Mouse (Mus musculus) thymus, adult 2 months (tissue): ENCODE data around the gene Ccdc71. TPM values are rescaled to one million over a fixed set of nuclear protein-coding genes. Genes with fewer than 3 reads are reported as not detected.

Source experiments
- DNase-seq: peaks from one replicate; pipeline ENCODE4 v3.0.0; 2021
- H3K27ac ChIP-seq: fragments of 200-500 bp; 2 replicates; pipeline ENCODE4 v1.5.1; 2012; ENCODE audit warnings: low read length, control low read depth; ENCODE audit not compliant: control insufficient read depth, insufficient read depth
- H3K27me3 ChIP-seq: fragments of 200-500 bp; 2 replicates; pipeline ENCODE4 v1.6.1; 2012; ENCODE audit warnings: mild to moderate bottlenecking, low read length, moderate library complexity, mixed read lengths; ENCODE audit not compliant: control insufficient read depth, insufficient read depth
- H3K36me3 ChIP-seq: fragments of 200-500 bp; 2 replicates; pipeline ENCODE4 v1.6.1; 2012; ENCODE audit warnings: mild to moderate bottlenecking, low read length, moderate library complexity; ENCODE audit not compliant: control insufficient read depth, insufficient read depth
- H3K4me1 ChIP-seq: fragments of 200-500 bp; replicated peaks from 2 replicates; pipeline ENCODE4 v1.6.1; 2012; ENCODE audit warnings: low read length; ENCODE audit not compliant: control insufficient read depth, insufficient read depth
- H3K4me3 ChIP-seq: fragments of 200-500 bp; 2 replicates; pipeline ENCODE4 v1.5.1; 2012; ENCODE audit warnings: mild to moderate bottlenecking, low read length, control low read depth, moderate library complexity; ENCODE audit not compliant: control insufficient read depth, insufficient read depth
- CTCF ChIP-seq: fragments of 200-500 bp; IDR thresholded peaks from 2 replicates; pipeline ENCODE4 v1.5.1; 2012; ENCODE audit warnings: mild to moderate bottlenecking, control low read depth, low read length, moderate library complexity, borderline replicate concordance; ENCODE audit not compliant: control insufficient read depth, poor library complexity, insufficient read depth; ENCODE audit errors: extremely low read depth
- POLR2A ChIP-seq: fragments of 200-500 bp; IDR thresholded peaks from 2 replicates; pipeline ENCODE4 v1.6.1; 2012; ENCODE audit warnings: mild to moderate bottlenecking, low read length, control low read depth, moderate library complexity; ENCODE audit not compliant: control insufficient read depth, poor library complexity, insufficient read depth; ENCODE audit errors: extremely low read depth
- WGBS: fragments of 180-500 bp; shearing (Covaris S2); methylation state at CpG from one replicate; pipeline ENCODE4 v1.1.7; 2018; 5-methylcytosine and 5-hydroxymethylcytosine counted together
- polyA plus RNA-seq: library from polyadenylated mRNA; depleted of rRNA; stranded (reverse); fragments of >200 nt; gene quantifications from 2 replicates; pipeline ENCODE4 v1.2.3, GENCODE M21; 2012

Ccdc71 gene
- polyA plus RNA-seq, 1 experiment, result 39.6 TPM

GRCm38 (mm10) chr9:108456953-108457352, 3.4 kb upstream of the Ccdc71 start:
- no peak overlapping the region for H3K4me3 ChIP-seq
- no peak for DNase-seq
- H3K4me1 ChIP-seq, result peaks cover 14% of the 10 kb centered on the region
- TF ChIP-seq POLR2A, result no peak
- TF ChIP-seq CTCF, result no peak
- no peaks in the 10 kb centered on the region for H3K27me3 ChIP-seq
- WGBS, result 94% methylated on average over 10 of the region's 10 CpGs
- H3K27ac ChIP-seq, result no peak overlapping the region
- H3K36me3 ChIP-seq, result no peaks in the 10 kb centered on the region

DNA sequence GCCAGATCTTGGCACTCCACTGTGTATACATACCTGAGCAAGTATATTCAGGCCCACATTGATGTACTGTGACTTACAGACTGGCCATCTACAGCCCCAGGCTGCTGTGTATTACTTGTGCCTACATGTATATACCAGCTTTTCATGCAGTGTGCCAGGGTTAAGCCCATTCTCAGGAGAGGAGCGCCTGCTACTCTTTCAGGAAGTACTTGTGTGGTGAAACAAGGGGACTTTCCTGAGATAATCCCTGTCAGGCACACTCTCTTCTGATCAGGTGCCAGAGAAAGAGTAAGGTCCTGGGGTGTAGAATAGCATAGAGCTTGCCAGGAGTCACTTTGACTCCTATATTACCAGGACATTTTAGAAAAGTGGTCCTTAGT, 398 bp upstream of the Ccdc71 start:
- Histone ChIP-seq H3K4me1 (peaks cover 11% of the 10 kb centered on the region), H3K27ac (no peak overlapping the region), H3K4me3 (no peak overlapping the region; the same call in 1 of the 2 replicates), H3K36me3 (peaks cover 15% of the 10 kb centered on the region), H3K27me3 (no peaks in the 10 kb centered on the region)
- TF ChIP-seq CTCF (no peak), POLR2A (no peak)
- WGBS, result 96% methylated on average over 1 of the region's 1 CpGs
- no peak for DNase-seq

- DNase-seq, result no peak
- Histone ChIP-seq H3K27me3 (no peaks in the 10 kb centered on the region), H3K4me3 (peak within 1 kb of the TSS; percentile 77), H3K36me3 (peaks cover 18% of the 10 kb centered on the region), H3K4me1 (peaks cover 11% of the 10 kb centered on the region), H3K27ac (peak within 1 kb of the TSS; percentile 9; the same call in 1 of the 2 replicates)
- WGBS, result 37% methylated on average over 11 of the region's 11 CpGs
- TF ChIP-seq POLR2A (no peak), CTCF (no peak)
These were observed 879 bp downstream of the Ccdc71 start, which contains the start of gene Klhdc8b for GRCm38 (mm10) chr9:108461181-108461631. Klhdc8b (minus strand) TSS chr9:108461581.

GRCm38 (mm10) chr9:108461675-108462074, 1.3 kb downstream of the Ccdc71 start:
- DNase-seq, result no peak
- no peak overlapping the region for H3K4me3 ChIP-seq
- no peak overlapping the region for H3K27ac ChIP-seq
- peaks cover 11% of the 10 kb centered on the region for H3K4me1 ChIP-seq
- peaks cover 18% of the 10 kb centered on the region for H3K36me3 ChIP-seq
- TF ChIP-seq POLR2A, result no peak
- TF ChIP-seq CTCF, result no peak
- 91% methylated on average over 5 of the region's 5 CpGs for WGBS
- no peaks in the 10 kb centered on the region for H3K27me3 ChIP-seq

- Histone ChIP-seq H3K27ac (no peak overlapping the region), H3K4me3 (no peak overlapping the region), H3K27me3 (no peaks in the 10 kb centered on the region), H3K36me3 (peaks cover 18% of the 10 kb centered on the region), H3K4me1 (peaks cover 11% of the 10 kb centered on the region)
- TF ChIP-seq CTCF (no peak), POLR2A (no peak)
- DNase-seq, result no peak
- 95% methylated on average over 10 of the region's 10 CpGs for WGBS
These were observed 1.9 kb downstream of the Ccdc71 start for GRCm38 (mm10) chr9:108462192-108462591.

- Histone ChIP-seq H3K27ac (no peak overlapping the region), H3K27me3 (no peaks in the 10 kb centered on the region), H3K36me3 (peaks cover 18% of the 10 kb centered on the region), H3K4me3 (no peak overlapping the region), H3K4me1 (peaks cover 11% of the 10 kb centered on the region)
- WGBS, result 96% methylated on average over 9 of the region's 9 CpGs
- no peak for TF ChIP-seq CTCF
- TF ChIP-seq POLR2A, result no peak
- no peak for DNase-seq
These were observed 3.4 kb downstream of the Ccdc71 start for GRCm38 (mm10) chr9:108463713-108464112.

DNA sequence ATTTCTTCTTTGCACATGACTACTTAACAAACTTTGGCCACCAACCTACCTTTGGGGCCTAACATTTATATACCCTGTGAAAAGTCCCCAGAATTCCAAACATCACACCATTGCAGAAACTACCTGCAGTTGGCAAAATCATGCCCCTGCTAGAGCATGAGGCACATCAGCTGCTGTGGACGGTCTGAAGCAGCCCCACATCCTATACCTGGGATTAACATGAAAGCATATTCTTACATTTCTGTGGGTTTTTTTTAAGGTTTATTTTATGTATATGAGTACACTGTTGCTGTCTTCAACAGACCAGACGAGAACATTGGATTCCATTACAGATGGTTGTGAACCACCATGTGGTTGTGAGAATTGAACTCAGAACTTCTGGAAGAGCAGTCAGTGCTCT, 5.9 kb downstream of the Ccdc71 start:
- 95% methylated on average over 2 of the region's 2 CpGs for WGBS
- no peak for DNase-seq
- TF ChIP-seq CTCF, result no peak
- no peak for TF ChIP-seq POLR2A

More for the DNA sequence above, 5.9 kb downstream of the Ccdc71 start:
- H3K4me3 ChIP-seq, result no peak overlapping the region
- peaks cover 18% of the 10 kb centered on the region for H3K36me3 ChIP-seq
- no peak overlapping the region for H3K27ac ChIP-seq
- peaks cover 9% of the 10 kb centered on the region for H3K4me1 ChIP-seq
- no peaks in the 10 kb centered on the region for H3K27me3 ChIP-seq
